Mouse (Mus musculus) CH12.LX (cell line): Measurements from ENCODE around the gene Cnn2. TPM values are rescaled to one million over a fixed set of nuclear protein-coding genes. Genes with fewer than 3 reads are reported as not detected.
A peak's percentile ranks its signal among the peaks of the same experiment; 100 is the strongest.

ENCODE experiments used
- DNase-seq: peaks from one replicate; pipeline ENCODE4 v3.0.0-alpha.2; 2013; ENCODE audit errors: extremely low read depth
- H3K27ac ChIP-seq: 2 replicates; pipeline ENCODE4 v1.5.1; 2012; ENCODE audit warnings: low read depth, mild to moderate bottlenecking, control low read depth, moderate library complexity; ENCODE audit not compliant: insufficient read depth
- H3K27me3 ChIP-seq: replicated peaks from 2 replicates; pipeline ENCODE3; 2012; ENCODE audit warnings: inconsistent platforms
- H3K36me3 ChIP-seq, 2 experiments: replicated peaks in 1 of 2; 2 replicates each; pipeline versions ENCODE3 to v1.6.1; 2012; ENCODE audit warnings: inconsistent platforms in 1 of 2, low read length in 1 of 2, mild to moderate bottlenecking in 1 of 2, mixed read lengths in 1 of 2, moderate library complexity in 1 of 2; ENCODE audit not compliant: control insufficient read depth in 1 of 2, insufficient read depth in 1 of 2
- H3K4me1 ChIP-seq, 2 experiments: 2 replicates each; pipeline ENCODE4 v1.6.1; 2012; ENCODE audit warnings: inconsistent platforms in 1 of 2, moderate library complexity in 1 of 2; ENCODE audit not compliant: insufficient read depth in 2 of 2, control insufficient read depth in 1 of 2
- H3K4me2 ChIP-seq: 2 replicates; pipeline ENCODE4 v1.6.1; 2012; ENCODE audit warnings: low read depth, mild to moderate bottlenecking, control low read depth; ENCODE audit not compliant: poor library complexity, insufficient read depth, severe bottlenecking
- H3K4me3 ChIP-seq, 3 experiments: fragments of 150-350 bp in 1 of 3; sonication (generic) in 1 of 3; replicated peaks in 1 of 3; 2 replicates each; pipeline versions ENCODE3 to v1.5.1; 2011 to 2012; ENCODE audit warnings: low read depth in 2 of 3, low read length in 2 of 3, mild to moderate bottlenecking in 2 of 3, moderate library complexity in 2 of 3, control low read depth in 1 of 3, improper control_type of control experiment in 1 of 3, inconsistent platforms in 1 of 3, mixed read lengths in 1 of 3; ENCODE audit not compliant: poor library complexity in 1 of 3
- H3K79me2 ChIP-seq: replicated peaks from 2 replicates; pipeline ENCODE4 v1.6.1; 2012; ENCODE audit warnings: mild to moderate bottlenecking, moderate library complexity; ENCODE audit not compliant: control insufficient read depth, poor library complexity, insufficient read depth, severe bottlenecking; ENCODE audit errors: extremely low read depth
- H3K9ac ChIP-seq: 2 replicates; pipeline ENCODE4 v1.6.1; 2012; ENCODE audit warnings: low read depth, mild to moderate bottlenecking, control low read depth, moderate library complexity; ENCODE audit not compliant: insufficient read depth
- H3K9me3 ChIP-seq: replicated peaks from 2 replicates; pipeline ENCODE3; 2012; ENCODE audit warnings: low read length, inconsistent platforms, mixed read lengths
- CHD2 ChIP-seq: IDR thresholded peaks from 2 replicates; pipeline ENCODE4 v1.6.1; 2011; ENCODE audit warnings: low read length, improper control_type of control experiment
- CTCF ChIP-seq, 2 experiments: IDR thresholded peaks in 1 of 2; conservative IDR thresholded peaks in 1 of 2; 2 replicates each; pipeline ENCODE4 v1.5.1; 2011 to 2012; ENCODE audit warnings: low read depth in 2 of 2, low read length in 2 of 2, improper control_type of control experiment in 1 of 2, inconsistent platforms in 1 of 2, mild to moderate bottlenecking in 1 of 2, moderate library complexity in 1 of 2
- EP300 ChIP-seq: IDR thresholded peaks from 2 replicates; pipeline ENCODE4 v1.6.1; 2011; ENCODE audit warnings: low read length, improper control_type of control experiment
- MAZ ChIP-seq: IDR thresholded peaks from 2 replicates; pipeline ENCODE4 v1.6.1; 2012; ENCODE audit warnings: low read depth, mild to moderate bottlenecking, inconsistent platforms, low read length, improper control_type of control experiment, moderate library complexity
- MEF2A ChIP-seq: IDR thresholded peaks from 2 replicates; pipeline ENCODE4 v1.6.1; 2014; ENCODE audit warnings: low read depth, mild to moderate bottlenecking, inconsistent platforms, low read length, improper control_type of control experiment, borderline replicate concordance
- POLR2A ChIP-seq: IDR thresholded peaks from 2 replicates; pipeline ENCODE4 v1.6.1; 2011; ENCODE audit warnings: low read depth, mild to moderate bottlenecking, improper control_type of control experiment, low read length
- RAD21 ChIP-seq: IDR thresholded peaks from 2 replicates; pipeline ENCODE4 v1.6.1; 2011; ENCODE audit warnings: low read depth, mild to moderate bottlenecking, low read length, improper control_type of control experiment, moderate library complexity
- SMC3 ChIP-seq: IDR thresholded peaks from 2 replicates; pipeline ENCODE4 v1.6.1; 2011; ENCODE audit warnings: low read depth, low read length, improper control_type of control experiment
- TBP ChIP-seq: conservative IDR thresholded peaks from 2 replicates; pipeline ENCODE4 v1.6.1; 2011; ENCODE audit warnings: low read depth, low read length, improper control_type of control experiment
- USF1 ChIP-seq: IDR thresholded peaks from 2 replicates; pipeline ENCODE4 v1.6.1; 2014; ENCODE audit warnings: low read depth, mild to moderate bottlenecking, inconsistent platforms, low read length, improper control_type of control experiment
- USF2 ChIP-seq: conservative IDR thresholded peaks from 2 replicates; pipeline ENCODE4 v1.6.1; 2011; ENCODE audit warnings: low read depth, low read length, improper control_type of control experiment
- ZC3H11A ChIP-seq: IDR thresholded peaks from 2 replicates; pipeline ENCODE4 v1.6.1; 2012; ENCODE audit warnings: low read depth, mild to moderate bottlenecking, inconsistent platforms, low read length, improper control_type of control experiment
- dilution Hi-C: fragments of 300-500 bp; cut with MboI; formaldehyde crosslinking; loops from 2 replicates; pipeline ENCODE4 v1.14.3; 2020; ENCODE audit warnings: low sequenced_read_pairs; ENCODE audit not compliant: extremely low pct_unique_long_range_greater_than_20kb, extremely low pct_ligation_motif_present
- in situ Hi-C: fragments of 300-500 bp; cut with MboI; formaldehyde crosslinking; loops from 3 replicates; pipeline ENCODE4 v1.14.3; 2019; ENCODE audit warnings: low sequenced_read_pairs, low pct_ligation_motif_present, low pct_unique_long_range_greater_than_20kb, mixed read lengths
- polyA plus RNA-seq: library from polyadenylated mRNA; unstranded; fragments of >175 nt; gene quantifications from 2 replicates; pipeline ENCODE4 v1.2.1, GENCODE M21; 2012; ENCODE audit warnings: low read depth; ENCODE audit not compliant: insufficient read length
- total RNA-seq, 2 experiments: library from RNA; depleted of rRNA; stranded (reverse); fragments of 300-350 nt in 1 of 2; fragments of >200 nt in 1 of 2; gene quantifications; 2 replicates each; pipeline ENCODE4 v1.2.3; 2012 to 2014

The Cnn2 gene
- total and polyA plus RNA-seq, 3 experiments, result 26.9 to 62.7 (median 49.0) TPM

- Histone ChIP-seq H3K79me2 (peaks cover 8% of the 10 kb centered on the region), H3K27me3 (no peaks in the 10 kb centered on the region), H3K36me3 (peaks cover 38 to 72% of the 10 kb centered on the region in 2 experiments), H3K9ac (no peak overlapping the region), H3K9me3 (no peaks in the 10 kb centered on the region), H3K4me3 (no peak overlapping the region), H3K27ac (no peak overlapping the region), H3K4me2 (no peak overlapping the region), H3K4me1 (peaks cover 11 to 28% of the 10 kb centered on the region in 2 experiments)
- DNase-seq, result no peak
- in situ Hi-C loops, result no loop called here
- dilution Hi-C loops, result no loop called here
- no peak for TF ChIP-seq CHD2
- TF ChIP-seq MAZ, result no peak
Observed at GRCm38 (mm10) chr10:80013609-80014008, 25.2 kb downstream of the Cnn2 start.

DNA sequence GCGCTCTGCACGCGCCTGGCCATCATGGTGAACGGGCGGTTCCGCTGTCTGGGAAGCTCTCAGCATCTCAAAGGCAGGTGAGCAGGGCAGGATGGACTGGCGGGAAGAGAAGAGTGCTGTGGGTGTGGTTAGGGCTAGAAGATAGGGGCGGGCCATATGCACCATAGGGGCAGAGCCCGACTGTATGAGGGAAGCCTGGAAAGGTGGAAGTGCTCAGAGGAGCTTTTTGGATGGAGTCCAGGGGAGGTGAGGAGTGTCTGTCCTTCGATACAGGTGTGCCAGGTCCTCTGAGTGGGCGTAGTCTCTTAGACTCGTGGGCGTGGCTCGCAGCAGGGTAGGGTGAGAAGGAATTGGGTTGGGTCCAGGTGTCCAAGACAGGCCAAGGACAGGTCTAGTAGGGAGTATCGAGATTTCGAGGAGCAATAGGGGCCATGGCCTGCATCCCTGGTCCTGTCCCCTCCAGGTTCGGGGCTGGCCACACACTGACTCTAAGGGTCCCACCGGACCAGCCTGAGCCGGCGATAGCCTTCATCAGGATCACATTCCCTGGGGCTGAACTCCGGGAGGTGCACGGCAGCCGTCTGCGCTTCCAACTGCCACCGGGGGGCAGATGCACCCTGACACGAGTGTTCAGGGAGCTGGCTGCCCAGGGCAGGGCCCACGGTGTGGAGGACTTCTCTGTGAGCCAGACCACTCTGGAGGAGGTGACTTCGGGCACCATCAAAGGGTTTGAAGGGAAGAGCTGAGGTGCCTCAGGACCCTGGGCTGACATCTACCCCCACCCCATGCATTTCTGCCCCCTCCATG is 26.3 kb downstream of the Cnn2 start:
- Histone ChIP-seq H3K27ac (no peak overlapping the region), H3K4me2 (no peak overlapping the region), H3K36me3 (peaks cover 37 to 73% of the 10 kb centered on the region in 2 experiments)

GRCm38 (mm10) chr10:80015583-80015982 is 27.2 kb downstream of the Cnn2 start:
- dilution Hi-C loops (no loop called here), in situ Hi-C loops (no loop called here)
- peaks cover 37 to 75% of the 10 kb centered on the region in 2 experiments for H3K36me3 ChIP-seq
- no peak overlapping the region for H3K4me2 ChIP-seq
- no peak overlapping the region for H3K4me3 ChIP-seq
- H3K9me3 ChIP-seq, result no peaks in the 10 kb centered on the region
- peaks cover 12 to 34% of the 10 kb centered on the region in 2 experiments for H3K4me1 ChIP-seq
- no peak overlapping the region for H3K9ac ChIP-seq
- H3K27me3 ChIP-seq, result no peaks in the 10 kb centered on the region
- H3K27ac ChIP-seq, result no peak overlapping the region
- no peak for TF ChIP-seq CHD2
- no peak for TF ChIP-seq USF2
- no peak for TF ChIP-seq TBP
- TF ChIP-seq ZC3H11A, result no peak
- TF ChIP-seq, all 38 proteins: peak for 0
- DNase-seq, result no peak
- peaks cover 8% of the 10 kb centered on the region for H3K79me2 ChIP-seq

More for the DNA sequence above, 26.3 kb downstream of the Cnn2 start:
- TF ChIP-seq RAD21, result peak; percentile 60
- no peak for TF ChIP-seq USF1
- TF ChIP-seq POLR2A, result no peak
- TF ChIP-seq EP300, result no peak
- TF ChIP-seq CTCF (conservative IDR thresholded peaks at IDR 0.05 in 1 of 2, IDR thresholded peaks at IDR 0.05 in 1 of 2; ENCODE audit: low read depth in 2 of 2, low read length in 2 of 2), result peak in 1 of 2 experiments; percentile 71; a peak in 2 of 4 replicates
- TF ChIP-seq MEF2A, result no peak
- peak; percentile 76 for TF ChIP-seq SMC3
- peaks cover 12 to 34% of the 10 kb centered on the region in 2 experiments for H3K4me1 ChIP-seq
- in situ Hi-C loops (no loop called here), dilution Hi-C loops (no loop called here)
- no peak overlapping the region for H3K9ac ChIP-seq
- H3K4me3 ChIP-seq, result no peak overlapping the region
- peaks cover 8% of the 10 kb centered on the region for H3K79me2 ChIP-seq
- no peaks in the 10 kb centered on the region for H3K27me3 ChIP-seq
- no peaks in the 10 kb centered on the region for H3K9me3 ChIP-seq
- DNase-seq, result no peak
